Mouse (Mus musculus) CH12.LX (cell line): ENCODE measurements around the gene Cdk4. TPM values are rescaled to one million over a fixed set of nuclear protein-coding genes. Genes with fewer than 3 reads are reported as not detected.

ENCODE experiments used
- DNase-seq: peaks from one replicate; pipeline ENCODE4 v3.0.0-alpha.2; 2013; ENCODE audit errors: extremely low read depth
- H3K27ac ChIP-seq: 2 replicates; pipeline ENCODE4 v1.5.1; 2012; ENCODE audit warnings: low read depth, mild to moderate bottlenecking, control low read depth, moderate library complexity; ENCODE audit not compliant: insufficient read depth
- H3K27me3 ChIP-seq: replicated peaks from 2 replicates; pipeline ENCODE3; 2012; ENCODE audit warnings: inconsistent platforms
- H3K36me3 ChIP-seq, 2 experiments: replicated peaks in 1 of 2; 2 replicates each; pipeline versions ENCODE3 to v1.6.1; 2012; ENCODE audit warnings: inconsistent platforms in 1 of 2, low read length in 1 of 2, mild to moderate bottlenecking in 1 of 2, mixed read lengths in 1 of 2, moderate library complexity in 1 of 2; ENCODE audit not compliant: control insufficient read depth in 1 of 2, insufficient read depth in 1 of 2
- H3K4me1 ChIP-seq, 2 experiments: 2 replicates each; pipeline ENCODE4 v1.6.1; 2012; ENCODE audit warnings: inconsistent platforms in 1 of 2, moderate library complexity in 1 of 2; ENCODE audit not compliant: insufficient read depth in 2 of 2, control insufficient read depth in 1 of 2
- H3K4me2 ChIP-seq: 2 replicates; pipeline ENCODE4 v1.6.1; 2012; ENCODE audit warnings: low read depth, mild to moderate bottlenecking, control low read depth; ENCODE audit not compliant: poor library complexity, insufficient read depth, severe bottlenecking
- H3K4me3 ChIP-seq, 3 experiments: fragments of 150-350 bp in 1 of 3; sonication (generic) in 1 of 3; replicated peaks in 1 of 3; 2 replicates each; pipeline versions ENCODE3 to v1.5.1; 2011 to 2012; ENCODE audit warnings: low read depth in 2 of 3, low read length in 2 of 3, mild to moderate bottlenecking in 2 of 3, moderate library complexity in 2 of 3, control low read depth in 1 of 3, improper control_type of control experiment in 1 of 3, inconsistent platforms in 1 of 3, mixed read lengths in 1 of 3; ENCODE audit not compliant: poor library complexity in 1 of 3
- H3K79me2 ChIP-seq: replicated peaks from 2 replicates; pipeline ENCODE4 v1.6.1; 2012; ENCODE audit warnings: mild to moderate bottlenecking, moderate library complexity; ENCODE audit not compliant: control insufficient read depth, poor library complexity, insufficient read depth, severe bottlenecking; ENCODE audit errors: extremely low read depth
- H3K9ac ChIP-seq: 2 replicates; pipeline ENCODE4 v1.6.1; 2012; ENCODE audit warnings: low read depth, mild to moderate bottlenecking, control low read depth, moderate library complexity; ENCODE audit not compliant: insufficient read depth
- H3K9me3 ChIP-seq: replicated peaks from 2 replicates; pipeline ENCODE3; 2012; ENCODE audit warnings: low read length, inconsistent platforms, mixed read lengths
- BHLHE40 ChIP-seq: IDR thresholded peaks from 2 replicates; pipeline ENCODE4 v1.6.1; 2011; ENCODE audit warnings: mild to moderate bottlenecking, low read depth, low read length, improper control_type of control experiment
- CTCF ChIP-seq, 2 experiments: IDR thresholded peaks in 1 of 2; conservative IDR thresholded peaks in 1 of 2; 2 replicates each; pipeline ENCODE4 v1.5.1; 2011 to 2012; ENCODE audit warnings: low read depth in 2 of 2, low read length in 2 of 2, improper control_type of control experiment in 1 of 2, inconsistent platforms in 1 of 2, mild to moderate bottlenecking in 1 of 2, moderate library complexity in 1 of 2
- HCFC1 ChIP-seq: IDR thresholded peaks from 2 replicates; pipeline ENCODE4 v1.6.1; 2012; ENCODE audit warnings: low read depth, mild to moderate bottlenecking, inconsistent platforms, low read length, improper control_type of control experiment
- IRF4 ChIP-seq: IDR thresholded peaks from 2 replicates; pipeline ENCODE4 v1.6.1; 2014; ENCODE audit warnings: low read depth, mild to moderate bottlenecking, inconsistent platforms, low read length, improper control_type of control experiment
- MAFK ChIP-seq: IDR thresholded peaks from 2 replicates; pipeline ENCODE4 v1.6.1; 2011; ENCODE audit warnings: low read length, improper control_type of control experiment; ENCODE audit not compliant: insufficient replicate concordance
- MAX ChIP-seq: IDR thresholded peaks from 2 replicates; pipeline ENCODE4 v1.6.1; 2011; ENCODE audit warnings: low read length, improper control_type of control experiment
- MXI1 ChIP-seq: IDR thresholded peaks from 2 replicates; pipeline ENCODE4 v1.6.1; 2011; ENCODE audit warnings: mild to moderate bottlenecking, low read depth, low read length, improper control_type of control experiment
- UBTF ChIP-seq: IDR thresholded peaks from 2 replicates; pipeline ENCODE4 v1.6.1; 2012; ENCODE audit warnings: low read depth, mild to moderate bottlenecking, inconsistent platforms, low read length, improper control_type of control experiment, moderate library complexity
- USF1 ChIP-seq: IDR thresholded peaks from 2 replicates; pipeline ENCODE4 v1.6.1; 2014; ENCODE audit warnings: low read depth, mild to moderate bottlenecking, inconsistent platforms, low read length, improper control_type of control experiment
- ZMIZ1 ChIP-seq: IDR thresholded peaks from 2 replicates; pipeline ENCODE4 v1.6.1; 2012; ENCODE audit warnings: low read depth, mild to moderate bottlenecking, inconsistent platforms, low read length, improper control_type of control experiment
- dilution Hi-C: fragments of 300-500 bp; cut with MboI; formaldehyde crosslinking; loops from 2 replicates; pipeline ENCODE4 v1.14.3; 2020; ENCODE audit warnings: low sequenced_read_pairs; ENCODE audit not compliant: extremely low pct_unique_long_range_greater_than_20kb, extremely low pct_ligation_motif_present
- in situ Hi-C: fragments of 300-500 bp; cut with MboI; formaldehyde crosslinking; loops from 3 replicates; pipeline ENCODE4 v1.14.3; 2019; ENCODE audit warnings: low sequenced_read_pairs, low pct_ligation_motif_present, low pct_unique_long_range_greater_than_20kb, mixed read lengths
- polyA plus RNA-seq: library from polyadenylated mRNA; unstranded; fragments of >175 nt; gene quantifications from 2 replicates; pipeline ENCODE4 v1.2.1, GENCODE M21; 2012; ENCODE audit warnings: low read depth; ENCODE audit not compliant: insufficient read length
- total RNA-seq, 2 experiments: library from RNA; depleted of rRNA; stranded (reverse); fragments of 300-350 nt in 1 of 2; fragments of >200 nt in 1 of 2; gene quantifications; 2 replicates each; pipeline ENCODE4 v1.2.3; 2012 to 2014

The Cdk4 gene
- total and polyA plus RNA-seq, 3 experiments: 257 to 921 (median 864) TPM

GRCm38 (mm10) chr10:127108262-127108583 lies 44.9 kb downstream of the Cdk4 start:
- Histone ChIP-seq H3K9me3 (no peaks in the 10 kb centered on the region), H3K27me3 (no peaks in the 10 kb centered on the region), H3K4me3 (no peak overlapping the region), H3K79me2 (no peaks in the 10 kb centered on the region), H3K27ac (no peak overlapping the region), H3K36me3 (peaks cover 16 to 70% of the 10 kb centered on the region in 2 experiments), H3K4me1 (peaks cover 3 to 23% of the 10 kb centered on the region in 2 experiments; a peak in 3 of 4 replicates), H3K4me2 (no peak overlapping the region), H3K9ac (no peak overlapping the region)
- in situ Hi-C loops (no loop called here), dilution Hi-C loops (no loop called here)
- no peak for TF ChIP-seq MXI1
- no peak for TF ChIP-seq USF1
- no peak for TF ChIP-seq ZMIZ1
- TF ChIP-seq UBTF: no peak
- no peak for TF ChIP-seq MAFK
- TF ChIP-seq BHLHE40: no peak
- TF ChIP-seq MAX: no peak
- no peak for DNase-seq

- Histone ChIP-seq H3K9me3 (no peaks in the 10 kb centered on the region), H3K79me2 (no peaks in the 10 kb centered on the region), H3K27ac (no peak overlapping the region), H3K4me1 (peaks cover 3 to 23% of the 10 kb centered on the region in 2 experiments; a peak in 3 of 4 replicates), H3K27me3 (no peaks in the 10 kb centered on the region), H3K4me3 (no peak overlapping the region), H3K36me3 (peaks cover 26 to 74% of the 10 kb centered on the region in 2 experiments), H3K9ac (no peak overlapping the region), H3K4me2 (no peak overlapping the region)
- no peak for DNase-seq
- in situ Hi-C loops: no loop called here
- dilution Hi-C loops: no loop called here
- no peak for TF ChIP-seq HCFC1
- peak; percentile 6 to 55; a peak in 2 of 4 replicates for TF ChIP-seq CTCF (conservative IDR thresholded peaks at IDR 0.05 in 1 of 2, IDR thresholded peaks at IDR 0.05 in 1 of 2; ENCODE audit: low read depth in 2 of 2, low read length in 2 of 2)
These were observed 47.9 kb downstream of the Cdk4 start for GRCm38 (mm10) chr10:127111001-127111887.

- no peak for DNase-seq
- H3K4me2 ChIP-seq: no peak overlapping the region
- TF ChIP-seq IRF4 (peak; percentile 40; the same call in 1 of the 2 replicates), MAX (no peak)
- TF ChIP-seq, all 38 proteins: peak for 1
- H3K9me3 ChIP-seq: no peaks in the 10 kb centered on the region
- H3K27me3 ChIP-seq: no peaks in the 10 kb centered on the region
- no peak overlapping the region for H3K9ac ChIP-seq
- peaks cover 0 to 14% of the 10 kb centered on the region in 2 experiments; a peak in 2 of 4 replicates for H3K4me1 ChIP-seq
- peaks cover 51 to 84% of the 10 kb centered on the region in 2 experiments for H3K36me3 ChIP-seq
- dilution Hi-C loops (no loop called here), in situ Hi-C loops (no loop called here)
- H3K79me2 ChIP-seq: no peaks in the 10 kb centered on the region
- H3K27ac ChIP-seq: no peak overlapping the region
- H3K4me3 ChIP-seq: no peak overlapping the region
These were observed 51.1 kb downstream of the Cdk4 start for GRCm38 (mm10) chr10:127114408-127114807.
